Comparison of ENCODE assay signal across 14 mouse cellular contexts in genomic region chr8:35217604-35218003, GRCm38 (mm10).
DNase-seq lines count a peak whose midpoint lies in the region; ATAC-seq and TF ChIP-seq lines count a peak whose summit lies in the region.
"Had no signal": no experiment of that assay in that cellular context is flagged by ENCODE, and none has a peak within 500 bp of the region (broad histone marks: within the 10 kb centered on the region; RNA-seq: fewer than 3 reads in every experiment).

No protein-coding gene starts in this region.

- ATAC-seq in liver, embryonic 11.5 days (replicated peaks; ENCODE audit: low FRiP score), result no peak
- no peak for ATAC-seq in embryonic facial prominence, embryonic 11.5 days (replicated peaks; ENCODE audit: insufficient number of reproducible peaks, low FRiP score, low TSS enrichment, low read depth)
- 0 out of 2 replicates have a peak, but pooled peaks have one; percentile 39 for ATAC-seq in embryonic facial prominence, embryonic 15.5 days (ENCODE audit: insufficient number of reproducible peaks, low FRiP score, low TSS enrichment, low read depth)
- ATAC-seq in midbrain, embryonic 16.5 days, result no peak
- ATAC-seq: forebrain, embryonic 16.5 days had no signal

- H3K36me3 ChIP-seq in liver, adult 2 months (ENCODE audit: control insufficient read depth, insufficient read depth, low read length), result no peaks in the 10 kb centered on the region
- no peaks in the 10 kb centered on the region for H3K36me3 ChIP-seq in liver, embryonic 11.5 days (ENCODE audit: control insufficient read depth, insufficient read depth, low read length)
- no peaks in the 10 kb centered on the region for H3K36me3 ChIP-seq in embryonic facial prominence, embryonic 11.5 days (replicated peaks; ENCODE audit: control insufficient read depth, insufficient read depth, low read depth, low read length)
- H3K36me3 ChIP-seq in embryonic facial prominence, embryonic 15.5 days, result no peaks in the 10 kb centered on the region
- H3K36me3 ChIP-seq in midbrain, embryonic 16.5 days (ENCODE audit: control insufficient read depth, insufficient read depth, low read length), result no peaks in the 10 kb centered on the region
- H3K36me3 ChIP-seq: heart, embryonic 15.5 days; hindbrain, embryonic 13.5 days had no signal

- no peaks in the 10 kb centered on the region for H3K27me3 ChIP-seq in liver, adult 2 months (ENCODE audit: control insufficient read depth, insufficient read depth, low read length)
- H3K27me3 ChIP-seq in liver, embryonic 11.5 days (replicated peaks; ENCODE audit: control insufficient read depth, insufficient read depth, low read length), result no peaks in the 10 kb centered on the region
- H3K27me3 ChIP-seq in embryonic facial prominence, embryonic 11.5 days (ENCODE audit: control insufficient read depth, insufficient read depth, low read length), result no peaks in the 10 kb centered on the region
- H3K27me3 ChIP-seq in embryonic facial prominence, embryonic 15.5 days, result peaks cover 6% of the 10 kb centered on the region
- H3K27me3 ChIP-seq in midbrain, embryonic 16.5 days (ENCODE audit: control insufficient read depth, insufficient read depth, low read depth, low read length), result no peaks in the 10 kb centered on the region
- H3K27me3 ChIP-seq: heart, embryonic 15.5 days; hindbrain, embryonic 13.5 days had no signal

- TF ChIP-seq POLR2A in liver, adult 2 months (IDR thresholded peaks at IDR 0.05; ENCODE audit: extremely low read depth, insufficient read depth, low read length), result no peak

- H3K9ac ChIP-seq in liver, adult 2 months (ENCODE audit: low read depth, low read length), result no peak overlapping the region
- H3K9ac ChIP-seq in liver, embryonic 11.5 days (ENCODE audit: low read depth, low read length), result no peak overlapping the region
- no peak overlapping the region for H3K9ac ChIP-seq in embryonic facial prominence, embryonic 11.5 days (replicated peaks; ENCODE audit: low read length)
- no peak overlapping the region for H3K9ac ChIP-seq in embryonic facial prominence, embryonic 15.5 days
- H3K9ac ChIP-seq in midbrain, embryonic 16.5 days (ENCODE audit: low read depth, low read length), result no peak overlapping the region
- H3K9ac ChIP-seq: heart, embryonic 15.5 days; hindbrain, embryonic 13.5 days had no signal

- peak overlapping the region; percentile 69 for H3K27ac ChIP-seq in liver, adult 2 months (replicated peaks; ENCODE audit: insufficient read depth, low read depth, low read length)
- H3K27ac ChIP-seq in liver, embryonic 11.5 days (ENCODE audit: low read depth, low read length), result no peak overlapping the region
- peak overlapping the region; percentile 43; the same call in 1 of the 2 replicates for H3K27ac ChIP-seq in embryonic facial prominence, embryonic 11.5 days (replicated peaks; ENCODE audit: low read depth, low read length)
- H3K27ac ChIP-seq in embryonic facial prominence, embryonic 15.5 days (replicated peaks), result 0 out of 2 replicates have a peak overlapping the region, but pooled peaks have one; percentile 48
- H3K27ac ChIP-seq in midbrain, embryonic 16.5 days (ENCODE audit: low read length), result no peak overlapping the region
- H3K27ac ChIP-seq: heart, embryonic 15.5 days; hindbrain, embryonic 13.5 days; hindbrain, postnatal 0 days had no signal

- peaks cover 39% of the 10 kb centered on the region for H3K4me1 ChIP-seq in liver, adult 2 months (ENCODE audit: control insufficient read depth, insufficient read depth, low read length)
- no peaks in the 10 kb centered on the region for H3K4me1 ChIP-seq in liver, embryonic 11.5 days (replicated peaks; ENCODE audit: control insufficient read depth, insufficient read depth, low read length)
- H3K4me1 ChIP-seq in embryonic facial prominence, embryonic 11.5 days (ENCODE audit: control insufficient read depth, insufficient read depth, low read length), result no peaks in the 10 kb centered on the region
- H3K4me1 ChIP-seq in embryonic facial prominence, embryonic 15.5 days, result peaks cover 20% of the 10 kb centered on the region
- H3K4me1 ChIP-seq in midbrain, embryonic 16.5 days (ENCODE audit: control insufficient read depth, insufficient read depth, low read length), result no peaks in the 10 kb centered on the region
- H3K4me1 ChIP-seq: heart, embryonic 15.5 days; hindbrain, embryonic 13.5 days had no signal

- H3K4me2 ChIP-seq in liver, embryonic 11.5 days, result no peak overlapping the region
- 0 out of 2 replicates have a peak overlapping the region, but pooled peaks have one; percentile 2 for H3K4me2 ChIP-seq in embryonic facial prominence, embryonic 11.5 days (ENCODE audit: low read depth, low read length)
- H3K4me2 ChIP-seq in embryonic facial prominence, embryonic 15.5 days (replicated peaks), result no peak overlapping the region
- H3K4me2 ChIP-seq in midbrain, embryonic 16.5 days (ENCODE audit: low read length), result no peak overlapping the region
- H3K4me2 ChIP-seq: heart, embryonic 11.5 days; heart, embryonic 15.5 days; hindbrain, embryonic 13.5 days had no signal

- no peak overlapping the region for H3K4me3 ChIP-seq in liver, adult 2 months (ENCODE audit: insufficient read depth, low read depth, low read length)
- no peak overlapping the region for H3K4me3 ChIP-seq in liver, embryonic 11.5 days (ENCODE audit: low read depth, low read length)
- no peak overlapping the region for H3K4me3 ChIP-seq in embryonic facial prominence, embryonic 11.5 days (ENCODE audit: low read depth, low read length)
- no peak overlapping the region for H3K4me3 ChIP-seq in embryonic facial prominence, embryonic 15.5 days (replicated peaks)
- H3K4me3 ChIP-seq in midbrain, embryonic 16.5 days (ENCODE audit: low read depth, low read length), result no peak overlapping the region
- H3K4me3 ChIP-seq: erythroblast, embryonic 14.5 days; heart, embryonic 15.5 days; hindbrain, embryonic 13.5 days had no signal

- no peak for DNase-seq in liver, adult 2 months (ENCODE audit: extremely low read depth, low read depth, low spot score)
- no peak for DNase-seq in liver, embryonic 11.5 days (ENCODE audit: low spot score)
- DNase-seq in embryonic facial prominence, embryonic 11.5 days (ENCODE audit: low spot score), result no peak
- DNase-seq in adrenal gland, adult 8-10 months, result no peak
- DNase-seq: cerebellum, adult 18-20 months; cerebellum, postnatal 36 days had no signal

- no peaks in the 10 kb centered on the region for H3K9me3 ChIP-seq in liver, embryonic 11.5 days (ENCODE audit: control insufficient read depth, low read length)
- H3K9me3 ChIP-seq in embryonic facial prominence, embryonic 11.5 days (replicated peaks; ENCODE audit: control insufficient read depth, low read length), result no peaks in the 10 kb centered on the region
- no peaks in the 10 kb centered on the region for H3K9me3 ChIP-seq in embryonic facial prominence, embryonic 15.5 days (replicated peaks)
- H3K9me3 ChIP-seq in midbrain, embryonic 16.5 days (replicated peaks; ENCODE audit: control insufficient read depth, low read length, poor library complexity, severe bottlenecking), result no peaks in the 10 kb centered on the region
- H3K9me3 ChIP-seq: heart, embryonic 15.5 days; hindbrain, embryonic 13.5 days had no signal

- TF ChIP-seq CTCF in liver, adult 2 months (IDR thresholded peaks at IDR 0.05; ENCODE audit: low read depth, low read length), result no peak

- no peaks in the 10 kb centered on the region for H3K79me2 ChIP-seq in liver, adult 2 months (ENCODE audit: control insufficient read depth, insufficient read depth, low read length)

- 87% methylated on average over 11 of the region's 11 CpGs for WGBS in liver, adult 2 months
- 88% methylated on average over 11 of the region's 11 CpGs for WGBS in liver, embryonic 11.5 days
- 55% methylated on average over 11 of the region's 11 CpGs for WGBS in embryonic facial prominence, embryonic 11.5 days
- 44% methylated on average over 11 of the region's 11 CpGs for WGBS in embryonic facial prominence, embryonic 15.5 days
- WGBS in midbrain, embryonic 16.5 days, result 84% methylated on average over 11 of the region's 11 CpGs

Comparison
In these comparisons a context has a peak if more than half of its experiments do, and no peak if none do; other contexts are left out.
1. H3K27ac ChIP-seq: peak in liver, adult 2 months (single experiment), embryonic facial prominence, embryonic 11.5 days (single experiment) and embryonic facial prominence, embryonic 15.5 days (single experiment); none in liver, embryonic 11.5 days (single experiment) and midbrain, embryonic 16.5 days (single experiment).